Mouse (Mus musculus) stomach, postnatal 0 days (tissue): ENCODE data around the gene Zfp329.

Experiments used
- CTCF ChIP-seq: IDR thresholded peaks from 2 replicates; pipeline ENCODE4 v1.5.1; 2016; ENCODE audit warnings: antibody characterized with exemption, low read depth, mild to moderate bottlenecking, moderate library complexity
- EP300 ChIP-seq: optimal IDR thresholded peaks from 2 replicates; pipeline ENCODE3; 2016; ENCODE audit warnings: antibody characterized with exemption

- TF ChIP-seq EP300: no peak
- TF ChIP-seq CTCF: no peak
These were observed 15.0 kb downstream of the Zfp329 start for GRCm38 (mm10) chr7:12803727-12804071.
